Mouse (Mus musculus) forebrain, embryonic 11.5 days (tissue): ENCODE data around the gene Jak1. TPM values are rescaled to one million over a fixed set of nuclear protein-coding genes. Genes with fewer than 3 reads are reported as not detected.

Source experiments
- ATAC-seq: fragments of 200-750 bp; cut with Nextera tagmentation; replicated peaks from 2 replicates; pipeline ENCODE4 v1.8.0; 2017; ENCODE audit warnings: moderate TSS enrichment; ENCODE audit not compliant: low FRiP score
- DNase-seq: peaks from one replicate; pipeline ENCODE4 v3.0.0-alpha.2; 2017; ENCODE audit warnings: low spot score
- H3K27ac ChIP-seq: fragments of 300-500 bp; sonication (generic); 2 replicates; pipeline ENCODE4 v1.5.1; 2014; ENCODE audit warnings: low read depth, low read length
- H3K27me3 ChIP-seq: fragments of 300-500 bp; sonication (generic); 2 replicates; pipeline ENCODE4 v1.6.1; 2014; ENCODE audit warnings: mild to moderate bottlenecking, low read length, mixed read lengths; ENCODE audit not compliant: control insufficient read depth, insufficient read depth
- H3K36me3 ChIP-seq: fragments of 300-500 bp; sonication (generic); 2 replicates; pipeline ENCODE4 v1.6.1; 2014; ENCODE audit warnings: mild to moderate bottlenecking, low read length, moderate library complexity, mixed read lengths; ENCODE audit not compliant: control insufficient read depth, insufficient read depth
- H3K4me1 ChIP-seq: fragments of 300-500 bp; sonication (generic); replicated peaks from 2 replicates; pipeline ENCODE4 v1.6.1; 2014; ENCODE audit warnings: low read length, mixed read lengths; ENCODE audit not compliant: control insufficient read depth, insufficient read depth
- H3K4me2 ChIP-seq: fragments of 300-500 bp; sonication (generic); 2 replicates; pipeline ENCODE4 v1.6.1; 2014; ENCODE audit warnings: low read depth, mild to moderate bottlenecking, low read length, moderate library complexity, mixed read lengths; ENCODE audit not compliant: severe bottlenecking
- H3K4me3 ChIP-seq: fragments of 300-500 bp; sonication (generic); 2 replicates; pipeline ENCODE4 v1.5.1; 2014; ENCODE audit warnings: low read depth, low read length
- H3K9ac ChIP-seq: fragments of 300-500 bp; sonication (generic); 2 replicates; pipeline ENCODE4 v1.6.1; 2014; ENCODE audit warnings: low read length
- H3K9me3 ChIP-seq: fragments of 300-500 bp; sonication (generic); 2 replicates; pipeline ENCODE4 v1.6.1; 2016; ENCODE audit warnings: low read length, mixed read lengths; ENCODE audit not compliant: control insufficient read depth
- WGBS: fragments of 180-500 bp; shearing (Covaris S2); extraction: QIAGEN DNeasy Blood & Tissue Kit; methylation state at CpG from one replicate; pipeline ENCODE4 v1.1.7; 2014; 5-methylcytosine and 5-hydroxymethylcytosine counted together
- polyA plus RNA-seq: library from polyadenylated mRNA; unstranded; fragments of >200 nt; fragmentation: Nextera tagmentation; extraction: Ambion mirVana; gene quantifications from 2 replicates; pipeline ENCODE4 v1.2.1, GENCODE M21; 2014

Gene Jak1
- polyA plus RNA-seq, 1 experiment from 2014 or later: 46.7 TPM

GRCm38 (mm10) chr4:101298311-101298990, 33.4 kb upstream of the Jak1 start:
- Histone ChIP-seq H3K9me3 (no peaks in the 10 kb centered on the region), H3K4me3 (no peak overlapping the region), H3K9ac (no peak overlapping the region), H3K4me2 (no peak overlapping the region), H3K27ac (no peak overlapping the region), H3K36me3 (no peaks in the 10 kb centered on the region), H3K27me3 (peaks cover 8% of the 10 kb centered on the region; the same call in 1 of the 2 replicates), H3K4me1 (no peaks in the 10 kb centered on the region)
- ATAC-seq (no peak), DNase-seq (no peak)
- WGBS: 84% methylated on average over 12 of the region's 12 CpGs

GRCm38 (mm10) chr4:101296836-101297235, 31.8 kb upstream of the Jak1 start:
- H3K9ac ChIP-seq: no peak overlapping the region
- ATAC-seq (no peak), DNase-seq (no peak)
- peaks cover 13% of the 10 kb centered on the region; the same call in 1 of the 2 replicates for H3K4me1 ChIP-seq
- H3K9me3 ChIP-seq: no peaks in the 10 kb centered on the region
- peaks cover 21% of the 10 kb centered on the region for H3K27me3 ChIP-seq
- H3K4me2 ChIP-seq: no peak overlapping the region
- no peak overlapping the region for H3K27ac ChIP-seq
- 82% methylated on average over 7 of the region's 7 CpGs for WGBS
- no peaks in the 10 kb centered on the region for H3K36me3 ChIP-seq
- no peak overlapping the region for H3K4me3 ChIP-seq

- H3K4me1 ChIP-seq: peaks cover 13% of the 10 kb centered on the region; the same call in 1 of the 2 replicates
- DNase-seq (no peak), ATAC-seq (no peak)
- H3K9ac ChIP-seq: no peak overlapping the region
- H3K36me3 ChIP-seq: no peaks in the 10 kb centered on the region
- peaks cover 25% of the 10 kb centered on the region for H3K27me3 ChIP-seq
- H3K4me3 ChIP-seq: no peak overlapping the region
- H3K27ac ChIP-seq: no peak overlapping the region
- H3K4me2 ChIP-seq: no peak overlapping the region
- WGBS: 76% methylated on average over 3 of the region's 3 CpGs
- no peaks in the 10 kb centered on the region for H3K9me3 ChIP-seq
Observed at GRCm38 (mm10) chr4:101295788-101296187, 30.7 kb upstream of the Jak1 start.

- Histone ChIP-seq H3K4me1 (peaks cover 13% of the 10 kb centered on the region; the same call in 1 of the 2 replicates), H3K27me3 (peaks cover 25% of the 10 kb centered on the region), H3K4me2 (no peak overlapping the region; the same call in 1 of the 2 replicates), H3K4me3 (no peak overlapping the region), H3K27ac (no peak overlapping the region), H3K9me3 (no peaks in the 10 kb centered on the region), H3K9ac (no peak overlapping the region), H3K36me3 (no peaks in the 10 kb centered on the region)
- ATAC-seq (no peak), DNase-seq (no peak)
- WGBS: 44% methylated on average over 9 of the region's 9 CpGs
Observed at GRCm38 (mm10) chr4:101293661-101294060, 28.6 kb upstream of the Jak1 start.

GRCm38 (mm10) chr4:101292736-101293541, 27.9 kb upstream of the Jak1 start:
- ATAC-seq (peak; percentile 42; the same call in 1 of the 2 replicates), DNase-seq (peak; percentile 69)
- WGBS: under 1% methylated on average over 49 of the region's 49 CpGs
- Histone ChIP-seq H3K27ac (no peak overlapping the region), H3K36me3 (no peaks in the 10 kb centered on the region), H3K4me1 (peaks cover 13% of the 10 kb centered on the region; the same call in 1 of the 2 replicates), H3K27me3 (peaks cover 25% of the 10 kb centered on the region), H3K9ac (peak overlapping the region; percentile 47), H3K4me3 (peak overlapping the region; percentile 30), H3K4me2 (peak overlapping the region; percentile 66), H3K9me3 (no peaks in the 10 kb centered on the region)

- peaks cover 25% of the 10 kb centered on the region for H3K27me3 ChIP-seq
- no peaks in the 10 kb centered on the region for H3K9me3 ChIP-seq
- ATAC-seq (peak; percentile 65; the same call in 1 of the 2 replicates), DNase-seq (peak; percentile 76)
- peak overlapping the region; percentile 66 for H3K4me2 ChIP-seq
- no peak overlapping the region for H3K27ac ChIP-seq
- under 1% methylated on average over 41 of the region's 41 CpGs for WGBS
- H3K4me1 ChIP-seq: peaks cover 13% of the 10 kb centered on the region; the same call in 1 of the 2 replicates
- H3K36me3 ChIP-seq: no peaks in the 10 kb centered on the region
- peak overlapping the region; percentile 43 for H3K9ac ChIP-seq
- peak overlapping the region; percentile 30 for H3K4me3 ChIP-seq
Observed at GRCm38 (mm10) chr4:101292028-101292735, 27.1 kb upstream of the Jak1 start.

- Histone ChIP-seq H3K27me3 (peaks cover 15% of the 10 kb centered on the region), H3K9me3 (no peaks in the 10 kb centered on the region), H3K4me2 (no peak overlapping the region), H3K27ac (no peak overlapping the region), H3K9ac (no peak overlapping the region), H3K4me3 (no peak overlapping the region), H3K4me1 (peaks cover 13% of the 10 kb centered on the region; the same call in 1 of the 2 replicates), H3K36me3 (no peaks in the 10 kb centered on the region)
- WGBS: 47% methylated on average over 11 of the region's 11 CpGs
- ATAC-seq: no peak
- DNase-seq: no peak
Observed at GRCm38 (mm10) chr4:101288292-101288691, 23.2 kb upstream of the Jak1 start.

- no peak overlapping the region for H3K4me3 ChIP-seq
- H3K9me3 ChIP-seq: no peaks in the 10 kb centered on the region
- DNase-seq (no peak), ATAC-seq (no peak)
- peaks cover 3% of the 10 kb centered on the region; the same call in 1 of the 2 replicates for H3K27me3 ChIP-seq
- H3K9ac ChIP-seq: no peak overlapping the region
- no peaks in the 10 kb centered on the region; the same call in 1 of the 2 replicates for H3K4me1 ChIP-seq
- 81% methylated on average over 6 of the region's 6 CpGs for WGBS
- no peaks in the 10 kb centered on the region for H3K36me3 ChIP-seq
- H3K27ac ChIP-seq: no peak overlapping the region
- H3K4me2 ChIP-seq: no peak overlapping the region
Observed at GRCm38 (mm10) chr4:101286562-101286961, 21.5 kb upstream of the Jak1 start.
